Mouse (Mus musculus) kidney, adult 2 months (tissue): ENCODE measurements around the gene Spata21.

Source experiments
- CTCF ChIP-seq: fragments of 200-500 bp; conservative IDR thresholded peaks from 2 replicates; pipeline ENCODE4 v1.5.1; 2011; ENCODE audit warnings: low read depth, mild to moderate bottlenecking, control low read depth, low read length, moderate library complexity, mixed read lengths; ENCODE audit not compliant: insufficient read depth, insufficient read length
- POLR2A ChIP-seq: fragments of 200-500 bp; IDR thresholded peaks from one replicate; pipeline ENCODE4 v1.6.1; 2011; ENCODE audit warnings: low read depth, low read length, control low read depth

DNA sequence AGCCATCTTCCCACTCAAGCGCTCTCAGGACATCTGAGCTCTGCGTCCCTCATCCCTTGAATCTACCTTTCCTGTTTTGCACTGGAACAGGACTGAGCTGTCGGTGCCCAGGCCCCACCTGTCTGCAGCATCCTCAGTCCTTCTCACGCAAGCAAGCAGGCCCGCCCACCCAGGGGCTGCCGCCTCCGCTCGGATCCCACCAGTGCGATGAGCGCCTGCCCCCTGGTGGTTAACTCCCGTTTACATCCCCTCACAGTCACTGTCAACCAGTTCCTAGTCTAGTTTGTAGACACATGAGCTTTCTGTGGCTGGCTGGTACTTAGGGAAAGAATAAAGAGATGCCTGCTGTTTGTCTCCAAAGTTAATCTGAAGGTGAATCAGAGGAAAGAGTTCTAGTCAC lies 32.6 kb downstream of the Spata21 start:
- TF ChIP-seq POLR2A (no peak), CTCF (peak; percentile 53)
